Mouse (Mus musculus) splenic B cell, adult 2 months (primary cell): ENCODE data around the gene Gm28434.

ENCODE experiments used
- DNase-seq: peaks from one replicate; pipeline ENCODE4 v3.0.0-alpha.2; 2011; ENCODE audit warnings: low read depth, low spot score
- H3K27me3 ChIP-seq: 2 replicates; pipeline ENCODE4 v1.6.1; 2012; ENCODE audit warnings: mild to moderate bottlenecking, low read length, moderate library complexity, mixed read lengths; ENCODE audit not compliant: control insufficient read depth, poor library complexity, insufficient read depth, severe bottlenecking
- H3K36me3 ChIP-seq: 2 replicates; pipeline ENCODE4 v1.6.1; 2012; ENCODE audit warnings: mild to moderate bottlenecking, low read length, moderate library complexity, mixed read lengths; ENCODE audit not compliant: control insufficient read depth, poor library complexity, insufficient read depth, severe bottlenecking

Gm28434 gene

DNA sequence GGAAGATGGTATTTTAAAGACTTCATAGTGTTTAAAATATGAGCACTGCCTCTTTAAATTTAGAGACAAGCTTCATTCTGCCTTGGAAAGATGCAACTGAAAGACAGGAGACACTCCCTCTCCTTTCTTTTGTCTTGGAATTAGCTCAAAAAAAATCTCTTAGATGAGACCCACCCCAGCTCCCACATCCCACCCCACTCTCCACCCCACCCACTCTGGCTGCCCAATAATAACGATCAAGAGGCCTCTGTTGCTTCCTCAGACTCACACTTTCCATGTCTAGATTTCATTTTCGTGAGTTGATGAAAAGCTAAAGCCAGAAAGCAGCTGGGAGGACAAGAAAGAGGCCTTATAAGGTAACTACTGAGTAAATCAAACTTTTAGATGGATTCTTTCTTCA, at the start of gene Gm28434, which contains the start of gene 2310003L06Rik:
TSS of gene Gm28434 (plus strand) at position 317 of the 400 bp plus-strand sequence.
TSS of gene 2310003L06Rik (plus strand) at position 259 of the 400 bp plus-strand sequence.
- DNase-seq, result no peak
- H3K27me3 ChIP-seq, result no peaks in the 10 kb centered on the region
- H3K36me3 ChIP-seq, result no peaks in the 10 kb centered on the region

DNA sequence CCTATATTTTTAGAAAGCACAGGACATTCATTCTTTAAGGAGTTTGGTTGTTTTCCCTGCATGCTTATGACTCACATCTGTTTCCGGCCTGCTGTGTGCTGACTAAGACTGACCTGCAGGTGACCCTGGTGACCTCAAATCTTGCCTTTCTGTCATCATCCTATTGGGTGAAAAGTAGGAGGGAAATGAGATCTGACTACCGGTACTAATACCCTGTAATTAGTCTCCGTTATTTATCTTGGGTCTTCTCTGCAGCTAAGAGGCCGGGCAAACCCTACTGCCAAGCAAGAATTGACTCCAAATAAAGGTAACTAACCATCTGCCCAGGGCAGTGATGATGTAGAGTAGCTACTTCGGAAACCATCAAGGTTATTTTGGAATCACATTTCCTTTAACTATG, 43.9 kb upstream of the Gm28434 start, which contains the start of gene Csn3:
TSS of gene Csn3 (plus strand) at position 208 of the 400 bp plus-strand sequence.
- Histone ChIP-seq H3K27me3 (no peaks in the 10 kb centered on the region), H3K36me3 (no peaks in the 10 kb centered on the region)
- no peak for DNase-seq

DNA sequence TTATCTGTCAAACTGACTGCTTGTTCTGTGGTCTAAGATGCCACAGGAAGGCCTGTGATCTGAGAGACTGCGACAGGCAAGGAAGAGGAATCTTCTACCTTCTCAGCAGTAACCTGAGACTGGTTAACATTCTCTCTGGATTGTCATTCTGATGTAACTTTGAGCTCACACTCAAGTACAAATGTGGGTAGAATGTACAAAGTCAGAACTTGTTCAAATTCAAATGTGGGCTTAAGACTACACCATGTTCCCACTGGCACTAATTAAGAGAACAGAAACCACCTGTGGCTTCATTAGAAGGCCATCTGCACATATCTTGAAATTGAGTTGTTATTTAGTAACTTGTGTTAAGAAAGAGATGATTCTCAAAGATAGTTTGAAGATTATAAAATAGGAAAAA, 37.7 kb upstream of the Gm28434 start:
- Histone ChIP-seq H3K27me3 (no peaks in the 10 kb centered on the region), H3K36me3 (no peaks in the 10 kb centered on the region)
- DNase-seq, result no peak

DNA sequence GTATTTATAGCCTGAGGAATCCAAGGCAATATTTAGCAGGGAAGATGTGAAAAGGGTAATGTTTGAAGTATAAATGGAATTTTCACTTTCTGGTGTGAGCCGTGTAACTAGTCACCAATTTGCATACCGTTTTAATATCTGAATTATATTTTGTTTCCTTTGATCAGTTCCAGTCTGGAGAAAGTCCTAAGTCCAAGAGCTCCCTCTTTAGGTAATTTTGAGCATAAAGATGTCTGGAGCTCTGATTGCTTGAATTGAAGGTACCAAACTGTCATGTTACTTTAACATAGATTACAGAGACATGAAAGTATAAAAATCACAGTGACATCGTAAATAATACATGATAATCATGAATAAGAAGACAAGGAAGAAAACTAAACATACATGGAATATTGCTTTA, 28.6 kb upstream of the Gm28434 start:
- DNase-seq, result no peak
- Histone ChIP-seq H3K27me3 (no peaks in the 10 kb centered on the region), H3K36me3 (no peaks in the 10 kb centered on the region)

DNA sequence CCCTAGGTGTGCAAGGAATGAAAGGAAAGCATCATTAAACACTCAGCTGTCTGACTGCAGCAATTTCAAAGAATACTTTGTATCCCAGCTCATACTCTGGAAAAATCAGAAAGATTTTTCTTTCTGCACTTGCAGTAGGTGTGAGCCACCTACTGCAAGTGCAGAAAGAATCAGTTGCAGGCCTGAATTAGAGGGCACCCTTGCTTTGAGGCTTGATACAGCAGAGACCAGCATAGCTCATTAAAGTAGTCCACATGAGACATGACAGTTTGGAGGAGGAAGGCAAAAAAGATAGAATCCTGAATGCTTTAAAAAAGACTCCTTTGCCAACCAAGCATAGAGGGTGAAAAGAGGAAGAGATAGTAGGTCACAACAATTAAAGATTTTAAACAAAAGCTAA, 26.8 kb upstream of the Gm28434 start:
- DNase-seq, result no peak
- Histone ChIP-seq H3K36me3 (no peaks in the 10 kb centered on the region), H3K27me3 (no peaks in the 10 kb centered on the region)

DNA sequence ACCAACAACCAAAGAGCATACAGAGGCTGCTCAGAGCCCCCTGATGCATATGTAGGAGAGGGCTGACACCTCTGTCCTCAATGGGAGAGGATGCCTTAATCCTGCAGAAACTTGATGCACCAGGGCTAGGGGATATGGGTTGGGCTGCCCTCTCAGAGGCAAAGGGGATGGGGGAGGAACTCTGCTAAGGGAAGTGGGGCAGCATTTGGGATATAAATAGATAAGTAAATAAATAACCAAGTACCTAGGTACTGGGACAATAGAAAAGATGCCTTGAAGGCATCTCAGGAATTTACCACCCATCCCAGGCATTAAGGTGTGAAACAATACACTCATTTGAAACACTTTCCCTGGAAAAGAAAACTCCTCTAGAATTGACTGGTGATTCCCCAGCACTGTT, 17.5 kb upstream of the Gm28434 start:
- DNase-seq, result no peak
- Histone ChIP-seq H3K27me3 (no peaks in the 10 kb centered on the region), H3K36me3 (no peaks in the 10 kb centered on the region)

DNA sequence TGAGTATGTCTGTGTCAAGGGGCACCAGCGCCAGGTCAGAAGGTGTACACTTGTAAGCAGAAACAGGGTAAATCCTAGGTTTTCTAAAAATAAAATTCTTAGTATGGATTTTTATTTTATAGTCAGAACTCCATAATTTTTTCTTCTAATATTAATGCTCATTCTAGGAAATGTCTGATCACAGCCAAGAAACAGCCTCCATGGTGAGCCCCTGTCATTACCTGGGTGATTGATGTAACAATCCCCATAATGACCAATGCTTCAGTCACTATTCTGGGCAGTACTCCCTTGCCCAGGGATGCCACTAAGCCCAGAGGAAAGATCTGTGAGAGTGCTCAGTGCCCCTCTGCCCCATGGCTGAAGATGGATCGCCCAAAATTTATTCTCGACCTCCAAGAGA, 9.8 kb downstream of the Gm28434 start, which contains the start of gene Cabs1:
TSS of gene Cabs1 (plus strand) at position 301 of the 400 bp plus-strand sequence.
- Histone ChIP-seq H3K36me3 (no peaks in the 10 kb centered on the region), H3K27me3 (no peaks in the 10 kb centered on the region)
- DNase-seq, result no peak

DNA sequence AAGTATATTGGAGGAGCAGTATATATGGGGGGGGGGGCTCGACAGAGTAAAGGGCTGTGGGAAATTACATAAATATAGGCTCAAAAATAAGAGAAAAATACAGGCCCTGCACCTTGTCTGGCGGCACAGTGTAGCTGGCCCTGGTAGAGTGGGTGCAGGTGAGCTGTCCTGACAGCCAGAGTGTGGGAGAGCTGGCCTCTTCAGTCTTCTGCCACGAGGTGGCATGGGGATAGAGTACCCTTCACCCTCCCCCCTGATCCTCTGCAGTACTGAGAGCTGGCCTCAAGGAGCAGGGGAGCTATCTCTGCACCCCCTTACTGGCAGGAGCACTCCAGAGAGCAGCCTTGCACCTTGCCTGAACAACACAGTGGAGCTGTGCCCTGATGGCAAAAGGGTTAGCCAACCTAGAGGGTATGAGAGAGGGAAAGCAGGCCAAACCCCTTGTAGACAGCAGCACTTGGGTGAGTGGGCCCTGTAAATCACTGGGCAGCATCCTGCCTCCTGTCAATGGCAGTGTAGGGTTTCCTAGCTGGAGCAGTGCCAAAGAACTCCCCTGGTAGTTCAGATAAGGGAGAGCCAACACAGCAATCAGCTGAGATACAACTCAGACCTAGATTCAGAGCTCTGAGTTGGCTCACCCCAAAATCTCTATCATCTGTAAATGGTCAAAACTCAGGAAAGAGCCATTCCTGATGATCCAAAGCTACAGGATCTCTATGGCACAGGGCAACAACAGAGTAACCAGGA, 13.3 kb downstream of the Gm28434 start:
- H3K27me3 ChIP-seq, result no peaks in the 10 kb centered on the region

DNA sequence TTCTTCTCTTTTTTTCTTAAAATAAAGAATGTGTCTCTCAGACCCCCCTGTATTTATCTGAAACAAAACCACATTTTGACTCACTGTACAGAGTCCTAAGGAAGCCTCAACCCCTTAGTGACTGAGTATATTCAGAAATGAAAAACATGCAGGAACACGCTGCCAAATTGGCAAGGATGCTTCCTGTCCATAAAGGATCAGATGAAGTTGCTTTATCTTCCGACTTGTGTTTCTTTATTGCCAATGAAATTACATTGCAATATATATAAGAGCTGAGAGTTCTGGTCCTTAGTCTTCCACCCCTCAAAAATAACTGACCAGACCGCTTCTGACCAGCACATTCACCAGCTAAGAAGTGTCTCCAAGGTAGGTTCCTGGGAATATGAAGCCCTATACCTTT, 32.9 kb downstream of the Gm28434 start, which contains the start of gene Smr3a:
TSS of gene Smr3a (plus strand) at position 301 of the 400 bp plus-strand sequence.
- Histone ChIP-seq H3K36me3 (no peaks in the 10 kb centered on the region), H3K27me3 (no peaks in the 10 kb centered on the region)
- DNase-seq, result no peak

More for the DNA sequence above, 13.3 kb downstream of the Gm28434 start:
- DNase-seq, result no peak
- H3K36me3 ChIP-seq, result no peaks in the 10 kb centered on the region

DNA sequence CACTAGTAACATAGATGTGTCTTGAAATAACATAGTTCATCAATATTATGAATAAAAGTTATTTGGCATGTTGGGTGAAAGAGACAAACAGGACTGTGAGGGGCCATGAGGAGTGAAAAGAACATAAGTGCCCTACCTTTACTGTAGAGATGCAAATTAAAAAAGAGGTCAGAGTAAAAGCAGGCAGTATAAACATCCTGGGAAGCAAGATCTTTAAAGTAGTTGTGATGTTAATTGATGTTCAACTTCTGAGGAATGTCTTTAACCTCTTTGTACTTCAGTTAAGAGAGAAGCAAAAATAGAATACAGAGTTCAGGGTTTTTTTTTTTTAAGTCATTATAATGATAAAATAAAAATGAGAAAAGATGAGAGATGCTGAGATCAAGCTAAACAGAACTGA, 35.9 kb downstream of the Gm28434 start:
- no peaks in the 10 kb centered on the region for H3K27me3 ChIP-seq
- DNase-seq, result no peak
- no peaks in the 10 kb centered on the region for H3K36me3 ChIP-seq
